Mouse (Mus musculus): ENCODE results near the gene H3f3b.
"Not testable (repeated sequence)": the region's sequence is repeated elsewhere in the genome, so short reads cannot be mapped to it uniquely, and the experiment has no call there.

Gene H3f3b

DNA sequence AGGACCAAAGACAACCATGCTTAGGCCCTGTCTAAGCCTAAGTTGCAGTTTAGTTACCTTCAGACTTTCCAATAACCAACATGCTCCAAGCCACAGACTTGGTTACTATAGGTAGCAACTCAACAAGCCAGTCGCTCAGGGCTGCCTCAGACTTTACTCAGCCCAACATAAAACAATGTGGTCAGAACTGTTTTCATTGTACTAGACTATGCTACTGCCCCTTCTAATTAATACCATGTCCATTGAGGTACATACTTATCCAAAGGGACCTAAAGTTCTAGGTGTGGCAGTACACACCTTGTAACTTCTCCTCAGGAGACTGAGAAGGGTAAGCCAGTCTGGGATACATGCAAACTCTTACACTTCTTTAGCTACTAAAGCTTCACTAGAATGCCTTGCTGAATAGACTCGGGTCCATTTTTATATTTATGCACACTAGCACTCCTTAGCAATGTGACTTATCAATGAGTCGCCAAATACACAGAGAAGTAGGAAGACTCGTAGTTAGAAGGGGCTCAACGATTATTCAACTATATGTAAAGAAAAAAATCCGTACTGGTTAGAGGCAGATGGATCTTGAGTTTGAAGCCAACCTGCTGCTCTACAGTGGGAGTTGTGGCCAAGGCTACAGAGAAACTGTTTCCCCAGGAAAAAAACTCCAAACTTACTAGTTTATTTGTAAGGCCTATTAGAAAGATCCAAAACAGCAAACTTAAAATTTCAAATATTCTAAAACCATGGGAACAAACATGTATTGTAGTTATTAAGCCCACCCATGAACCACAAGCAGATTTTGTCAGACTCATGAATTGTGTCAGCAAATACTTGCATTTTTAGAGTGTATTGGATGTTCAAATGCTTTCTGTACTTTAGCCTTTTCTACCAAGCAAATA lies 6.2 kb downstream of the H3f3b start:
- DNase-seq (ENCODE audit: low spot score in 2 of 2): peak in 1 of 2 experiments; percentile 29

DNA sequence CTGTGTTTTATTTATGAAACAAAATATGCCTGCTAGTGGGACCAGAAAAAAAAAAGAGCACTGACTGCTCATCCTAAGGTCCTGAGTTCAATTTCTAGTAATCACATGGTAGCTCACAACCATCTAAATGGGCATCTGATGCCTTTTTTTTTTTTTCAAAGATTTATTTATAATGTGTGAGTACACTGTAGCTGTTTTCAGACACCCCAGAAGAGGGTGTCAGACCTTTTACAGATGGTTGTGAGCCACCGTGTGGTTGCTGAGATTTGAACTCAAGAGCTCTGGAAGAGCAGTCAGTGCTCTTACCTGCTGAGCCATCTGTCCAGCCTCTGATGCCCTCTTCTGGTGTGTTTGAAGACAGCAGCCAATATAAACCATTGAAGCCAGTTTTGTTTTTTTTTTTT lies 7.2 kb downstream of the H3f3b start:
- DNase-seq (ENCODE audit: low spot score in 2 of 2): peak in 1 of 2 experiments; percentile 55

DNA sequence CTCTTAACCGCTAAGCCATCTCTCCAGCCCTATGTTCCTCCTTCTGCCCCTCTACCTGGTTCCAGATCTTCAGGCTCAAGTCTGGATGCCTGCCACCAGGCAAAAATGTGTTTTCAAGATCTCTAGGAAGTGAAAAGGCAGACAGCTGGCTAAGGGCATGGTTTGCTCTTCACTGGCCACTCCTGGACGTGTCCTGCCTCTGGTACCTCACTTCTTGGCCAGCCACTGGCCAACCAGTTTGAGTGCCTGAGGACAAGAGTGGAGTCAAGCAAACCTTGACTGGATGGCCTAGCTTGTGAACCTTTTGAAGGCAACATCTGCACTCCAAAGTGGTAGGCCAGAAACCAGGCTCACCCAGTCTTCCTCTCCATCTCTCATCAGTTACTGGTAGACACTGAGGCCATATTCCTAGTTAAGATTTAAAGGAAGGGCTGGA lies 7.8 kb downstream of the H3f3b start:
- DNase-seq (ENCODE audit: low spot score in 2 of 2): peak in 1 of 2 experiments; percentile 53

DNA sequence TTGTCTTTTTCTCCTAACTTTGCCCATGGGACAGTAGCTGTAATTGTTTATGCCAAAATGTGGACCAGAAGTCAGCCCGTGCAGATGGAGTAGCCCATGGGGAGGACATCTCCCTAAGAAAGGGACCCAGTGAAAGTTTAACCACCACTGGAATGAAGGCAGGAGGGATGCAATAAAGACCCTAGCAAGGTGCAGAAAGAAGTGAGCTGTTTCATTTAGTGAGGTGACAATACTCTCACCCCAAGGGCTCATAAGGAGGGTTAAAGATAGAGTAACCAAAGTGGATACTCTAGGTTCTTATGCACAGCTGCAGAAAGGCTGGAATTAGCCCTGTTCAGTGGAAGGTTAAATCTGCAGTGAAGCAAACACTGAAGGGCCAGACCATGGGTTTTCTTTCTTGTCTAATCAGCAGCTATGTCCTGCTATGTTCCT lies 8.4 kb downstream of the H3f3b start:
- no peak for DNase-seq (ENCODE audit: low spot score in 2 of 2)

DNA sequence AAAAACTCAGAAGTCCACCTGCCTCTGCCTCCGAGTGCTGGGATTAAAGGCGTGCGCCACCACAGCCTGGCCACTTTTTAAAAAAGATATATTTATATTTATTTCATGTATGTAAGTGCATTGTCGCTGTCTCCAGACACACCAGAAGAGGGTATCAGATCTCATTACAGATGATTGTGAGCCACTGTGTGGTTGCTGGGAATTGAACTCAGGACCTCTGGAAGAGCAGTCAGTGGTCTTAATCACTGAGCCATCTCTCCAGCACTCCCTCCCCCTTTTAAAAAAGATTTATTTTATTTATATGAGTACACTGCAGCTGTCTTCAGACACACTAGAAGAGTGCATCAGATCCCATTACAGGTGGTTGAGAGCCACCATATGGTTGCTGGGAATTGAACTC lies 8.9 kb downstream of the H3f3b start:
- not testable (repeated sequence) for DNase-seq (ENCODE audit: low spot score in 2 of 2)

DNA sequence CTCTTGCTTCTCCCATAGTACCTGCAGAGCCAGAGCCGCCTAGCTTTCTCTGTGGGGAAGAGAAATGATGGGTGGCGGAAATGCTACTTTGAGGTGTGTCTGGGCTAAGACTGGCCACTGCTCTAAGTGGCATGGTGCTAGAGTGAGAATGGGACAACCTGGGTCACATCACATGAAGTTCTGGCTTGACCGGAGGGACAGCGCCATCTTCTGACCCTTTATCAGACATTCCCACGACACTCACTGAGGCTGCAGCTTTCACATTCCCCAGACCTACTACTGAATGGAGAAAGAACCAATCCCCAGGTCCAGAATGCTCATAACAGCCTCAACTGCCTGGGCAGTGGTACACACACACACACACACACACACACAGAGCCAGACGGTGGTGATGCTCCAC lies 9.7 kb downstream of the H3f3b start:
- DNase-seq (ENCODE audit: low spot score in 2 of 2): peak in 1 of 2 experiments; percentile 62

DNA sequence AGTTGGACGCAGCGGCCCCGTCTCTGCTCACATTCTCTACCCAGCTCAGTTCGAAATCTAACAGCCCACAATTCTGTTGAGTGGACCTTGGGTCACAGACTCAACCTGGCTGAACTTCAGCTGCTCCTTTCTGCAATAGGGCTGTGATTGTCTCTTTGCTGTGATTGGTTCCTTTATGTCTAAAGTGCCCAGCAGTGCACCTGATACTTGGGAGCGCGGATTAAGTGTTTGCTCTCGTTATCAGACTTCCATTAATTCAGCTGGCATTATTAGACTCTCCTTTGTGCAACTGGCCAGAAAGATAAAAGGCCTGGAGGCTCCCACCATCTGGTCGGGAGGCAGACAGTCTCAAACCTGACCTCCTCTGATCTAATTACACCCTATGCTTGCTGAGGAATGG lies 12.9 kb downstream of the H3f3b start:
- DNase-seq (ENCODE audit: low spot score in 2 of 2): no peak

DNA sequence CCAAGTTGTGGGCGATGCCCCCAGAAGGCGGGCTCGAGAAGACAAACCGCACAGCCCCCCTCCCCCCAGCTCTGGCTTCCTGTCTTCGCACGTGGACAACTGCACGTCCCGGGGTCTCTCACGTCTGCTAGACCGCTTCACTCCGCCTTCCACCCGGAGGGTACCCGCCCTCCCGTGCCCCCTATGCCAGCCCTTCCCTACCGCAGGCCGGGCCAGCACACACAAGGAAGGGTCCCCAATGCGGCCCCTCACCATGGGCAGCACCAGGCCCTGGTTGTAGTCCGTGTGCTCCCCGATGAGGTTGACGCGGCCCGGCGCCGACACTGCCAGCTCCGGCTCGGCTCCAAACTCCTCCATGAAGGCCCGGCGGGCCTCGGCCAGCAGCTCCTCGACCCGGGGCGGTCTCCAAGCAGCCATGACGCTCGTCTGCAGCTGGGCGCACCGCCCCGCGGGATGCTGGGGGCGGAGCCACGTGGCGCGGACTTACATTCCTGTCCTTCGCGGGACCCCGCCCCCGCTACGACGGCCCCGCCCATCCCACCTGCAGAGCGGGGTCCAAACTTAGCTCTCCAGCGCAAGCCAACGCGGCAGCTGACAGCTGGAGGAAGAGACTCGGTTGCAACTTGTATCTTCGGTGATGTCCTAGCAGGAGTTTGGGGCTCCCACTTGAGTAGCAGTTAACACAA lies 15.4 kb downstream of the H3f3b start, which contains the start of gene Galk1:
Gene Galk1 (minus strand): TSS at position 458 of the 686 bp plus-strand sequence.
- DNase-seq (ENCODE audit: low spot score in 2 of 2): peak; percentile 64 to 90

DNA sequence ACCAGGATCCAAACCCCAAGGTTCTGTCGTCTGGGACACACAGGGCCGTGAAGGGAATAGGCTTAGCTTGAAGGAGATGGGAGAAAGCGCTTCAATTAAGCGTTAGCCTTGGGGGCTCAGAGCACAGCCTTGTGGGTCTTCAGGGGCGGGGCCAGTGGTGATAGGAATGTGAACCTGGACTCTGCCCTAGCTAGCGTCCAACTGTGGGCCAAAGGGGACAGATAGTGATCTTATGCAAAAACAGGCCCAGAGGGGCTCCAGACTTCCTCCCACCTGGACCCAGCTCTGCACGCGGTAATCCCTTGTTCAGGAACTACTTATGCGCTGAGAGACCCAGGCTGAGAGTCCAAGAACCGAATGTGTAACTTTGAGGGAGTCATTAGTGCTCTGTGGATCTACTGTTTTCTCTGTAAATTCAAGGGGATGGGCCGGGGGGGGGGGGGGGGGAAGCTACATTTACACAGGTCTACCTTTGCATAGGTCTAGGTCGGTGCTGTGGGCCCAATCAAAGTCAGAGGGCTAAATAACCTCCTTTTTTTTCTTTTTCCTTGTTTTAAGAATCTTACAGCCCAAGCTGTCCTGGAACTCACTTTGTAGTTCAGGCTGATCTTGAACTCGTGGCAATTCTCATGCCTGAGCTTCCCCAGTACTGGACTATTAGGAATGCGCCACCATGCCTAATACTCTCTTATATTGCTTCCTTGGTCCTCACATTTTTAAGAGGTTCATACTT lies 16.1 kb downstream of the H3f3b start:
- no peak for DNase-seq (ENCODE audit: low spot score in 2 of 2)

DNA sequence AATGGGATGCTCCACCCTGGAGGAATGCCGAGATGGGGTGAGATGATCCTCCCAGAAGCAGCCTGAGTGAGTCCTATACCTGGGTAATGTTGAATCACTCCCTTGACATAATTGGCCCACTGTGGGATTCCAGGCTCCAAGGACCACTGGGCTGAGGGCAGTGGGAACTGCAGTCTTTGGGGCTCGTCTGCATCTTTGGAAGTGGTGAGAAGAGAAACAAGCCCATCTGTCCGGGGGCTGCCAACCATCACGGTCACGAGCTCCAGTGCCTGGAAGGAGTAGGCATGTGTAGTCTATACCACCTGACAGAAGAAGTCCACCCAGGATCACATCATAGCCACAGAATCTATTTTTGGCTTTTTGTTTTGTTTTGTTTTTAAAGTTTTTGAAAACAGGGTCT lies 16.8 kb downstream of the H3f3b start:
- no peak for DNase-seq (ENCODE audit: low spot score in 2 of 2)

DNA sequence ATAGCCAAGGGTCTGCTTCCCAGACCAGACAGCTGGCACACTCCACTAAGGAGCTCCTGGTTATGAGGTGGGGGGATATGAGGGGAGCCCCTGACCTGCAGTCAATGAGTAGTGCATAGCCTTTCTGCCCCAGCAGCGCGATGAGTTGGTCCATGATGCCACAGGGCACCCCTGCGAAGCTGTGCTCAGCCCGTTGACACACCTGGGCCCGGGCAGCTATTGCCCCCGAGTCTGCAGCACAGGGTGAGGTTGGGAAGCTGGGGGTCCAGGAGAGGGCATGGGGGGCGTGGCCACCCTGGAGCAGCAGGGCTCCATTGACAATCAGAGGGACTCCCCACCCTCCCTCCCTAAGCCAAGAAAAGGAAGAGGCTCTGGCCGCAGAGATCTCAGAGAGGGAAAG lies 17.6 kb downstream of the H3f3b start:
- no peak for DNase-seq (ENCODE audit: low spot score in 2 of 2)

DNA sequence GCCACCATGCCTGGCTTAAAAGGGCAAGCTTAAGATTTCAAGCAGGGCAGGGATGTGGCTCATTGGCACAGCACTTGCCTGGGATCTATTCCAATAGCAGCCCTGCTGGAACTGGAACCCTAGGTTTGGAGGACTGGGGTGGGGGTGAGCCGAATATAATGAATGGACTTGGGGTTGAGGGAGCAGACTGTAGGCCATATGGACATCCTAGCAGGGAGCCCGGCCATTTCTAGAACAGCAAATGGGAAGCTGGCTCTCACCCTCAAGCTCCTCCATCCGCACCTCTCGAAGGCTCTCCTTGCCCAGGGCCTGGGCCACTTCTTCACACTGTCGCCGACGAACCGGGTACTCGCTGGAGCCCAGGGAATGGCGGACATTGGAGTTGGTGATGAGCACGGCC lies 18.1 kb downstream of the H3f3b start:
- no peak for DNase-seq (ENCODE audit: low spot score in 2 of 2)

DNA sequence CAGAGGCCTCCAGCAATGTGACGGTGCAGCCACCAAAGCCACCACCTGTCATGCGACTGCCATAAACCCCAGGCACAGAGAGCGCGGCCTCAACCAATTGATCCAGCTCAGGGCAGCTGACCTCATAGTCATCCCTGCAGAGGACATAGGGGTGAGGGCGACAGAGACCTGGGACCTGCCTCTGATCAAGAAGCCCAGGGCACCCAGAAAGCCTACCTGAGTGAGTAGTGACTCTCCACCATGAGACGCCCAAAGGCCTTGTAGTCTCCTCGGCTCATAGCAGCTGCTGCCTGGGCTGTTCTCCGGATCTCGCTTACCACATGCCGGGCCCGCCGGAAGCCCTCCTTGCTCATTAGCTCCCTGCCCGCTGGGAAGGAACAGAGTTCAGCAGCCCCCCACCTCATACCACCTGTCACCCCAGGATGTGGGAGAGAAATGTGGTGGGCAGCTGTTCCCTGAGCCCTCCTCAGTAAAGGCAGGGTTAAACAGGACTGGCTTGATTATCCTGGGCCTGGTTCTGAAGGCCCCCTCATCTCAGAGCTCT lies 18.9 kb downstream of the H3f3b start:
- DNase-seq (ENCODE audit: low spot score in 2 of 2): no peak

DNA sequence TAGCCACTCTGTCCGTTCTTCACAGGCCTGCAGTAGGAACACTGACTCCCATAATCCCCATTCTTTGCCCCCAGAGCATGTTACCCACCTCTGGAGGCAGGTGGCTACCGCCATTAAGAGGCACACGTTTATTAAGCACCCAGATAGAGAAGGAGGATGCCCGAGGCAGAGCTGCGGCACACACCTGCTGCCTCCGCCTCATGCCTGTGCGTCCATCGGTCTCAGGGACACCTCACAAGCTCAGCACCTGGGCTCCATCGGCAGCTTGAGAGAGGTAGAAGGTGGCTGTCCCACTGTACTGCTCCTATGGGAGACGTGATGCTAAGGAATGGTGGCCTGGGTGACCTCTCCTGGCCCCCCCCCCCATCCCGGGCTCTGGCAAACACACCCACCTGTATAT lies 19.4 kb downstream of the H3f3b start:
- DNase-seq (ENCODE audit: low spot score in 2 of 2): no peak

DNA sequence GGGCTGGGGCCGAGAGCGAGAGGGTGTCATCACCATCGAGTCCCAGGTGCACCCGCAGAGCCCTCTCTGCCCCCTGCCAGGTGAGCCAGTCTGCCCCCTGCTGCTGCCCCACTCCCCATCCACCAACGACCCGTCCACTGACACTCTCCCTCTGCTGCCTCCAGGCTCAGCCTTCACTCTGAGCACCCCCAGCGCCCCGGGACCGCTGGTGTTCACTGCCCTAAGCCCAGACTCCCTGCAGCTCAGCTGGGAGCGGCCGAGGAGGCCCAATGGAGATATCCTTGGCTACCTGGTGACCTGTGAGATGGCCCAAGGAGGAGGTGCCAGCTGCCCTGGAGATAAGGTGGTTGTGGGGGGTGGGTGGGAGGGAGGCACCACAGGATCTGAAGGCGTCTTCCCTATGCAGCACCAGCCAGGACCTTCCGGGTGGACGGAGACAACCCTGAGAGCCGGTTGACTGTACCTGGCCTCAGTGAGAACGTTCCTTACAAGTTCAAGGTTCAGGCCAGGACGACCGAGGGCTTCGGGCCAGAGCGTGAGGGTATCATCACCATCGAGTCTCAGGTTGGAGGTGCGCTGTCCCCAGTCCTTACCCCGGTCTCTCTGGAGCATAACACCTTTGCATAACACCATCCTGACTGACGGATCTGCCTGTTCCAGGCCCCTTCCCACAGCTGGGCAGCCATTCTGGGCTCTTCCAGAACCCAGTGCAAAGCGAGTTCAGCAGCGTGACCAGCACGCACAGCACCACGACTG lies 20.5 kb downstream of the H3f3b start:
- no peak for DNase-seq (ENCODE audit: low spot score in 2 of 2)

DNA sequence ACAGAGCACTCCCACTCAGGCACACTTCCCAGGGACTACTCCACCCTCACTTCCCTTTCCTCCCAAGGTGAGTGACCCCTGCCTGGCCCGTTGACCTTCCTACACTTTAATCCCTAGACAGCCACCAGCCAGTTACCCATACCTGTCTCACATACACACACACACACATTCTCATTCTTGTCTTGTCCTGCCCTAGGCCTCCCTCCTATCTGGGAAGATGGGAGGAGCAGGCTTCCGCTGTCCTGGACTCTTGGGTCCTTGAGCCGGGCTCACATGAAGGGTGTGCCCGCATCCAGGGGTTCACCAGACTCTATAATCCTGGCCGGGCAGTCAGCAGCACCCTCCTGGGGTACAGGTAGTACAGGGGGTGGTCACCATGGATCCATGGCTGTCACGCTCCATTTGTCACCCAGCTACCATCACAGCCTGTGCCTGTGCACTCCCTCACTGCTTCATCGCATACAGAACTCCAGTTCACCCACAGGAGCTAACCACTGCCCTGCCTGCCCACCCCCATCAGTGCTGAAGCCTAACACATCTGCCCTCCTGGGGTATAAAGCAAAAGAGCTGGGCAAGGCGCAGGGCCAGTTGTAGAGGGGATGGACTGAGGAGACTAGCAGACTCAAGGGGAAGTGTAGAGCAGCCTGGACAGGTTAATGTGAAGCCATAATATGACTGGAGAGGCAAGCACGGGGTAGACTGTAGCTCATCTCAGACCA lies 21.9 kb downstream of the H3f3b start:
- no peak for DNase-seq (ENCODE audit: low spot score in 2 of 2)

DNA sequence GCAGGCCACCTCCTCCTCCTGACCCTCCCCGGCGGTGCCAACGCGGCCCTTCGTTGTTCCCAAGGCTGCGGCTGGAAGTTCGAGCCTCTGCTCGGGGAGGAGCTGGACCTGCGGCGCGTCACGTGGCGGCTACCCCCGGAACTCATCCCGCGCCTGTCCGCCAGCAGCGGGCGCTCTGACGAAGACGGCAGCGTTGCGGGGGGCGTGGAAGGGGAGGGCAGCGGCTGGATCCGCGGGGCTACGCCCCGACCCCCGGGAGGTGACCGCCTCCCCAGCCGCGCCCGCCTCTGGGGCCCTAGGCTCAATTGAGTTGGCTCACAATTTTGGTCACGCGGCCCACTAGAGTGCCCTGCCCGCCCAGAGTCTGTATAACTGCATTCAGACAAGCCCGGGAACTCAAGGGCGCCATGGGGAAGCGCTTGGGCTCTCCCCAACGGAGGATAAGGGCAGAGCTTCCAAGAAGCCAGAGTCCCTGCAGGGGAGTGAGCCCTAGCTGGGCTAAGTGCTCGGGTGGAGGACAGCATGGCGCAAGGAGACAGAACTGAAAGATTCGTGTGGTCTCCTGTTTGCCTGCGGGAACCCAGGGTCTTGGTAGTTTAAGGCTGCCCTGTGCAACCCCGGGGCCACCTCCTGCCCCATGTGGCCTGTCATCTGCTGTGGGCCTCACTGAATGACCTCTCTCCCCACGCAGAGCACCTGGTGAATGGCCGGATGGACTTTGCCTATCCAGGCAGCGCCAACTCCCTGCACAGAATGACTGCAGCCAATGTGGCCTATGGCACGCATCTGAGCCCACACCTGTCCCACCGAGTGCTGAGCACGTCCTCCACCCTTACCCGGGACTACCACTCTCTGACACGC lies 22.7 kb downstream of the H3f3b start:
- peak; percentile 36 to 78 for DNase-seq (ENCODE audit: low spot score in 2 of 2)

DNA sequence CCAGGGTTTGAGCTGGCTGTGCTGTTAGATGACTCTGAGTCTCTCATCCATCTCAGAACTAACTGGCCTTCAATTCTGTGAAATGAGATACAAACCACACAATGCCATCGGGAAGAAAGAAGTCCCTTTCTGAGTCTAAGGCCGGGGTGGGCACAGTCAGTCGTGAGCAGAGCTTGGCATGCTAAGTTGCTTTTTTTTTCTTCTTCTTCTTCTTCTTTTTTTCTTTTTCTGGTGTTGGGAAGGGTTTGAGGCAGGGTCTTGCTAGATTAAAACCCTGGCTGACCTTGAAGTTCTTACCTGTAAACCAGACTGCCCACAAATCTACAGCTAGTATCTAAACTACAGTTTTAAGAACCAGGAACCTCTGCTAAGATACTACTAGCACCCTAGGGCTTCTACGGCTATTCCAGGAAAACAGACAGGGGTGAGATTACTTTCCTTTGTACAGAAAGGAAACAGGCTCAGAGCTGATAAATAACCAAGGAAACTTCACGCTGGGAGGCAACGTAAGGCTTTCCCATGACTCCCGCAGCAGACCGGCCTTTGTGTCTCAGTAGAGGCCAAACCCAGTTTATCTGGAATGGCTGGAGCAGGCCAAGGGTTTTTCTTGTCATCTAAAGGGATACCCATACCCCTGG lies 23.5 kb downstream of the H3f3b start:
- DNase-seq (ENCODE audit: low spot score in 2 of 2): no peak

DNA sequence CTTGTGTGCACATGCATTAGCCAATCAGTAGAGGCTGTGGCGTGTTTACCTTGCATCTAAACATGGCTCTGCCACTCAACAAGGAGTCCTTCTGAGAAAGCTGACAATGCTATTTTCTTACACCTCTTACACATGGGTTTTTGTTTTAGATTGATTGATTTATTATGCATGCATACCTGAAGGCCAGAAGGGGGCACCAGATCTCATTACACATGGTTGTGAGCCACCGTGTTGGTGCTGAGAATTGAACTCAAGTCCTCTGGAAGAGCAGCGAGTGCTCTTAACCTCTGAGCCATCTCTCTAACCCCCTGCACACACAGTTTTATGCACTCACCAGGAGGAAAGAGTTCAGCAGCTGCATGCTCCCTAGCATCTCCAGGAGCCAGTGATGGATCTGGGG lies 24.9 kb downstream of the H3f3b start:
- no peak for DNase-seq (ENCODE audit: low spot score in 2 of 2)

Data from spleen, postnatal 10 days (tissue).